Mouse (Mus musculus) ES-E14 (cell line): ENCODE measurements around the gene Arhgap1.

Experiments used
- CHD2 ChIP-seq: IDR thresholded peaks from 2 replicates; pipeline ENCODE4 v1.6.1; 2014; ENCODE audit warnings: mild to moderate bottlenecking, low read depth, low read length, inconsistent platforms
- HCFC1 ChIP-seq: IDR thresholded peaks from 2 replicates; pipeline ENCODE4 v1.6.1; 2012; ENCODE audit warnings: low read length, inconsistent platforms, borderline replicate concordance; ENCODE audit not compliant: insufficient read depth
- MAFK ChIP-seq: IDR thresholded peaks from 2 replicates; pipeline ENCODE4 v1.6.1; 2014; ENCODE audit warnings: mild to moderate bottlenecking, low read depth, low read length, inconsistent platforms; ENCODE audit not compliant: insufficient read depth
- ZC3H11A ChIP-seq: IDR thresholded peaks from 2 replicates; pipeline ENCODE4 v1.6.1; 2012; ENCODE audit warnings: low read depth, mild to moderate bottlenecking, inconsistent platforms, low read length, borderline replicate concordance

DNA sequence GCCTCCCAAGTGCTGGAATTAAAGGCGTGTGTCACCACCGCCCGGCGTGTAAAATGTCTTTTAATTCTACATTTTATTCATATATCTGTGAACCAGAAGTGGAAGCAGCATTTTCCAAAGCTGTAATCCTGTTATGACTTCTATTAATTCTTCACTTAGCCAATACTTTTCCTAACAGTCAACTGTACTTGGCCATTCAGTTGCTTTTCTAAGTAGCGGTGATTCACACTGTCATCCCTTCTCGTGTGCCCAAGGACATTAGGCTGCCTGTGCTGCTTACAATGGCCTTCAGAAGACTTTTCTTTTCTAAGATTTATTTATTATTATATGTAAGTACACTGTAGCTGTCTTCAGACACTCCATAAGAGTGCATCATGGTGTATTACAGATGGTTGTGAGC is 58.7 kb downstream of the Arhgap1 start:
- no peak for TF ChIP-seq CHD2
- no peak for TF ChIP-seq MAFK
- no peak for TF ChIP-seq HCFC1
- no peak for TF ChIP-seq ZC3H11A
